Mouse (Mus musculus) CH12.LX (cell line): ENCODE measurements around the gene Tnip3.

Source experiments
- CHD2 ChIP-seq: IDR thresholded peaks from 2 replicates; pipeline ENCODE4 v1.6.1; 2011; ENCODE audit warnings: low read length, improper control_type of control experiment
- EP300 ChIP-seq: IDR thresholded peaks from 2 replicates; pipeline ENCODE4 v1.6.1; 2011; ENCODE audit warnings: low read length, improper control_type of control experiment
- NELFE ChIP-seq: IDR thresholded peaks from 2 replicates; pipeline ENCODE4 v1.6.1; 2011; ENCODE audit warnings: low read depth, low read length, improper control_type of control experiment
- POLR2A ChIP-seq: IDR thresholded peaks from 2 replicates; pipeline ENCODE4 v1.6.1; 2011; ENCODE audit warnings: low read depth, mild to moderate bottlenecking, improper control_type of control experiment, low read length

DNA sequence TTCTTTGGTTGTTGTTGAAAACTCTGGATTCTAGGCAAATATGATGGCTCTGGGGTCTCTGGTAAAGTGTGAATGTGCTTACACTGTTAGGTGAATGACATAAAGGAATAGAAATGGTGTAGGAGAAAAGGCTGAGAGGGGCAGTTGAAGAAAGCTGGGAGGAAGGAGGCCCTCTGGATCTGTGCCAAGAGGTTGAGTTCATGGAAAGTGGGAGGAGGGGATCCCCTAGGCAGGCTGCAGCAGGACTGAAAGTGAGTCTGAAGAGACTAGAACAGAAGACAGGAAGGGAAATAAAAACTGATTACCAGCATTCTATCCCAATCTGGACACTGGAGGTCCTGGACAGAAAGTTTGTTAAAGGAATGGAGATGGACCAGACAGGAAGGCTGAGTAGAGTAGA lies 117.3 kb downstream of the Tnip3 start:
- TF ChIP-seq NELFE (no peak), EP300 (no peak), CHD2 (no peak), POLR2A (no peak)
